Mouse (Mus musculus) liver, embryonic 16.5 days (tissue): ENCODE measurements around the gene G430095P16Rik. TPM values are rescaled to one million over a fixed set of nuclear protein-coding genes. Genes with fewer than 3 reads are reported as not detected.

ENCODE experiments used
- ATAC-seq: fragments of 200-750 bp; cut with Nextera tagmentation; 2 replicates; pipeline ENCODE4 v1.8.0; 2017; ENCODE audit warnings: low read depth, mild to moderate bottlenecking, moderate number of reproducible peaks, moderate library complexity
- H3K27ac ChIP-seq: fragments of 300-500 bp; sonication (generic); 2 replicates; pipeline ENCODE4 v1.5.1; 2014; ENCODE audit warnings: mild to moderate bottlenecking, low read length
- H3K27me3 ChIP-seq: fragments of 300-500 bp; sonication (generic); 2 replicates; pipeline ENCODE4 v1.6.1; 2014; ENCODE audit warnings: low read depth, low read length, mixed read lengths; ENCODE audit not compliant: control insufficient read depth, insufficient read depth
- H3K36me3 ChIP-seq: fragments of 300-500 bp; sonication (generic); 2 replicates; pipeline ENCODE4 v1.6.1; 2014; ENCODE audit warnings: mild to moderate bottlenecking; ENCODE audit not compliant: control insufficient read depth, insufficient read depth
- H3K4me1 ChIP-seq: fragments of 300-500 bp; sonication (generic); 2 replicates; pipeline ENCODE4 v1.6.1; 2014; ENCODE audit warnings: low read depth, low read length, mixed read lengths; ENCODE audit not compliant: control insufficient read depth
- H3K4me2 ChIP-seq: fragments of 300-500 bp; sonication (generic); 2 replicates; pipeline ENCODE4 v1.6.1; 2014; ENCODE audit warnings: low read depth, low read length, mixed read lengths
- H3K4me3 ChIP-seq: fragments of 300-500 bp; sonication (generic); 2 replicates; pipeline ENCODE4 v1.5.1; 2014; ENCODE audit warnings: low read depth, mild to moderate bottlenecking, low read length
- H3K9ac ChIP-seq: fragments of 300-500 bp; sonication (generic); 2 replicates; pipeline ENCODE4 v1.6.1; 2014; ENCODE audit warnings: low read depth, low read length
- H3K9me3 ChIP-seq: fragments of 300-500 bp; sonication (generic); replicated peaks from 2 replicates; pipeline ENCODE4 v1.6.1; 2016; ENCODE audit warnings: low read length; ENCODE audit not compliant: control insufficient read depth
- WGBS: fragments of 180-500 bp; shearing (Covaris S2); extraction: QIAGEN DNeasy Blood & Tissue Kit; methylation state at CpG from one replicate; pipeline ENCODE4 v1.1.7; 2014; ENCODE audit not compliant: insufficient replicate concordance; 5-methylcytosine and 5-hydroxymethylcytosine counted together
- polyA plus RNA-seq: library from polyadenylated mRNA; unstranded; fragments of >200 nt; fragmentation: Nextera tagmentation; extraction: Ambion mirVana; gene quantifications from 2 replicates; pipeline ENCODE4 v1.2.1, GENCODE M21; 2015

Gene G430095P16Rik
- polyA plus RNA-seq, 1 experiment from 2014 or later, result 7.0 TPM

DNA sequence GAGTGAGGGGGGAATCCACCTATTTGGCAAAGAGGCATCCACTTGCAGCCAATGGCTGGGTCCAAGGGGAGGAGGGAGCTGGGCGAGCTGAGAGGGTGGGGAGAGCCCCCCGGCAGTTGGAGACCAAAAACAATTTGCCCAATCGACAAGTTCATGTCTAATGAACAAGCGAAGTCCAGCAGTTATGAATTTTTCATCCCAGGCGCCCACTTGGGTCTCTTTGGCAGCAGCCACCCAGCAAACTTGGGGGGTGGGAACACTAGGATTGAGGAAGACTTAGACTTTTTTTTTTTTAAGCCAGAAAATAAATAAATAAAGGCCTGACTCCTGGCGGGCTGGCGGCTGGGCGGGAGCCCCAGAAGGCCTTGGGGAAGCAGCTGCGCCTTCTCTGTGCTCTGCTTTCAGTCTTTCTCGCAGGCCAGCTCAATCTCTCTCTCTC lies 51.7 kb downstream of the G430095P16Rik start:
- Histone ChIP-seq H3K36me3 (no peaks in the 10 kb centered on the region), H3K4me3 (no peak overlapping the region), H3K9me3 (no peaks in the 10 kb centered on the region), H3K27ac (no peak overlapping the region), H3K9ac (no peak overlapping the region), H3K4me1 (peaks cover 2% of the 10 kb centered on the region; the same call in 1 of the 2 replicates), H3K4me2 (no peak overlapping the region), H3K27me3 (peaks cover 83% of the 10 kb centered on the region)
- no peak for ATAC-seq
- 16% methylated on average over 10 of the region's 10 CpGs for WGBS

DNA sequence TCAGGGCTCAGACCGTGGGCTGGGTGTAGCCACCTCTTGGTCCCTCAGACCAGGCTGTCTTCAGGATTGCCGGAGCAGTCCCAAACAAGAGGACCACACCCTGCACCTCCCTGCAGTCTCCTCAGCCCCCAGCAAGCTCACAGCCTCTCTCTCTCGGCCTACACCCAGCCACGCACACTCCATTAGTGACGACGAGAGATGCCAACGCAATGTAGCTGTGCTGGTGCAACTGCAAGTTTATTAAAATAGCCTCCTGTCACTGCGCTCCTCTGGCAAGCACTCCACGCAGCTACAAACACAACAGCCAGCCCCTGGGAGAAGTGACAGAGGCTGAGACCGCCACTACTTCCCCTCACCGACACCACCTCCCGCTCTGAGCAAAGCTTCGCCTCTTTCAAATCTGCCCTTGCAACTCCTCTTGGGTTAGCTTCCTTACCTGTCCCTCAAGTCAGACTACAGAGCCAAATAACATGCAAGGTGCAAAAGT lies 52.3 kb downstream of the G430095P16Rik start:
- Histone ChIP-seq H3K9me3 (no peaks in the 10 kb centered on the region), H3K36me3 (no peaks in the 10 kb centered on the region), H3K4me2 (no peak overlapping the region), H3K27ac (no peak overlapping the region), H3K27me3 (peaks cover 90% of the 10 kb centered on the region), H3K4me1 (peaks cover 2% of the 10 kb centered on the region; the same call in 1 of the 2 replicates), H3K4me3 (no peak overlapping the region), H3K9ac (no peak overlapping the region)
- 13% methylated on average over 13 of the region's 13 CpGs for WGBS
- no peak for ATAC-seq

DNA sequence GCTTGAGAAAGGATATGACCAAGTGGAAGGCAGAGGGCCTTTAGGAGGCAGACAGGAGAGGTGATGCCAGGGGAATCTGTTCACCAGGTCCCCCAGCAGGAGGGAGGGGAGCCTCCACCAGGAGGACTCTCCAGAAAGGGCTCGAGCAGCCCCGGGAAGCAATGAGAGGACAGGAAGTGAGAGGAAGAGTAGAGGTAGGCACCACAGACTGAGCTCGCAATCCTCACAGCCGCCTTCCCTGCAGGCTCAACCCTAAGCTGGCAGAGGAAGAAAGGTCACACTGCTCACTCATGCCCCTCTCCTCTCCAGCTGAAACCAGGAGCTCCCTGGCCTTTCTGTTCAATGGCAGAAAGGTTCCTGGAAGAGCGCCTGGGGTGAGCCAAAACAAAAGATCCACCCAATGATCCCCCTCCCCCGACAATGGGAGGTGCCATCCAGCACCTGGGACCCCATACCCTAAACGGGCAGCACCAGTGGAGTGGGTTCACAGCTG lies 52.9 kb downstream of the G430095P16Rik start:
- Histone ChIP-seq H3K9me3 (no peaks in the 10 kb centered on the region), H3K4me3 (no peak overlapping the region), H3K27ac (no peak overlapping the region), H3K36me3 (no peaks in the 10 kb centered on the region), H3K27me3 (peaks cover 95% of the 10 kb centered on the region), H3K4me2 (no peak overlapping the region), H3K4me1 (no peaks in the 10 kb centered on the region; the same call in 1 of the 2 replicates), H3K9ac (no peak overlapping the region)
- no peak for ATAC-seq
- 23% methylated on average over 7 of the region's 7 CpGs for WGBS

Other genes starting within 250 kb of the G430095P16Rik start
- 17.3 and 20.3 TPM in 2 replicates for gene Ier2, start 60.2 kb upstream of the G430095P16Rik start, polyA plus RNA-seq
- 27.3 and 27.7 TPM in 2 replicates for gene Trmt1, start 36.7 kb upstream of the G430095P16Rik start, polyA plus RNA-seq
- 5.4 and 6.3 TPM in 2 replicates for gene Nacc1, start 35.1 kb upstream of the G430095P16Rik start, polyA plus RNA-seq
- 43.7 and 45.6 TPM in 2 replicates for gene Lyl1, start 21.6 kb upstream of the G430095P16Rik start, polyA plus RNA-seq
- gene Nfix, start 77.3 kb downstream of the G430095P16Rik start, polyA plus RNA-seq, result 2.0 and 2.4 TPM in 2 replicates
- 2.5 and 3.0 TPM in 2 replicates for gene Dand5, start 99.8 kb downstream of the G430095P16Rik start, polyA plus RNA-seq
- 41.5 and 41.9 TPM in 2 replicates for gene Gadd45gip1, start 108.5 kb downstream of the G430095P16Rik start, polyA plus RNA-seq
- gene Rad23a, start 117.7 kb downstream of the G430095P16Rik start, polyA plus RNA-seq, result 294 and 307 TPM in 2 replicates
- gene Calr, start 123.9 kb downstream of the G430095P16Rik start, polyA plus RNA-seq, result 473 and 480 TPM in 2 replicates
- gene Farsa, start 134.0 kb downstream of the G430095P16Rik start, polyA plus RNA-seq, result 52.7 and 53.1 TPM in 2 replicates
- 41.2 and 47.8 TPM in 2 replicates for gene Syce2, start 149.1 kb downstream of the G430095P16Rik start, polyA plus RNA-seq
- gene Gcdh, start 170.9 kb downstream of the G430095P16Rik start, polyA plus RNA-seq, result 65.7 and 73.0 TPM in 2 replicates
- gene Klf1, start 178.9 kb downstream of the G430095P16Rik start, polyA plus RNA-seq, result 394 and 409 TPM in 2 replicates
- gene Dnase2a, start 185.6 kb downstream of the G430095P16Rik start, polyA plus RNA-seq, result 12.5 and 13.6 TPM in 2 replicates
- 0.09 and 0.15 TPM in 2 replicates for gene Mast1, start 214.4 kb downstream of the G430095P16Rik start, polyA plus RNA-seq
- gene Rtbdn, start 224.0 kb downstream of the G430095P16Rik start, polyA plus RNA-seq, result 0.20 and 0.44 TPM in 2 replicates
- gene Gm49661, start 246.4 kb downstream of the G430095P16Rik start, polyA plus RNA-seq, result 0.45 and 1.4 TPM in 2 replicates
- gene Prdx2, start 246.6 kb downstream of the G430095P16Rik start, polyA plus RNA-seq, result 1,724 and 1,773 TPM in 2 replicates
- gene Rnaseh2a, start 246.8 kb downstream of the G430095P16Rik start, polyA plus RNA-seq, result 91.6 and 98.1 TPM in 2 replicates